ENCODE assay signal across 7 mouse cellular contexts in the genomic region with DNA sequence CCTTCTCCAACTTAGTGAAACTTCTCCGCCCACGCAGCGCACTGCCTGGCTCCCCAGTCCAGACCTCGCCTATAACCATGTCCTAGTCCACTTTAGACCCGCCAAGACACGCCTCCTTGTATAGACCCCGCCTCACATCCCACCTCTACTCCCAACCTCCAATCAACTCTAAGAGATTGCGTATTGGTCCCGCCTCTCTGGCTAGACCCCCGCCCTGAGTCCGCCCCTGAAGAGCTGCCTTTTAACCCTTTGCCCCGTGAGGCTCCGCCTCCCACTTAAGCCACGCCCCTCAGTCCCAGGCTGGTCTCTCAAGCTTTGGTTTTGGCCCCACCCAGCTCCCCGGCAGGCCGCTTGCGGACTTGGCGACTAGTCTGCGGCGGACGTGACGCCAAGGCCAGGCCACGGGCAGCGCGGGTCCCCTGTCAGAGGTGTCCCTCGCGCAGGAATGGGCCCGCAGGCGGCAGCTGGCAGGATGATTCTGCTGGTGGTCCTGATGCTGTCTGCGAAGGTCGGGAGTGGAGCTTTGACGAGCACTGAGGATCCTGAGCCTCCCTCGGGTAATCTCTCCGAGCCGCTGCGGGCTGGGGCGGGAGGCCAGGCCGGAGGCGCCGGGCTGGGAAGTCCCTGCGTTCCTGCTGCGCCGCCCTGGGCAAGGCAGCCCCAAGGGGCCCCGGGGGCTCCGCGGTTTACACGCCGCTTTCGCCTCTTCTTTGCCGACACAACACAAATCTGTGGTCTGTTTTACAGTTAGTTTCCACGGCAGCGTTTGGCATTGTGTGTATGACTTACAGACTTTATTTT. TPM values are rescaled to one million over a fixed set of nuclear protein-coding genes. Genes with fewer than 3 reads are reported as not detected.
DNase-seq lines count a peak whose midpoint lies in the region; ATAC-seq lines count a peak whose summit lies in the region.

Ifngr1 (plus strand) TSS at position 309 of the 801 bp plus-strand sequence.

- peaks cover 22% of the 10 kb centered on the region; the same call in 1 of the 2 replicates for H3K4me1 ChIP-seq in intestine, embryonic 15.5 days (replicated peaks)
- peaks cover 23% of the 10 kb centered on the region for H3K4me1 ChIP-seq in midbrain, embryonic 10.5 days

- H3K9me3 ChIP-seq in intestine, embryonic 15.5 days: no peaks in the 10 kb centered on the region
- H3K9me3 ChIP-seq in midbrain, embryonic 10.5 days (replicated peaks): no peaks in the 10 kb centered on the region

- peak within 1 kb of the TSS; percentile 68 for H3K9ac ChIP-seq in intestine, embryonic 15.5 days

- peak within 1 kb of the TSS; percentile 56 for H3K4me2 ChIP-seq in intestine, embryonic 15.5 days (replicated peaks)

- peak within 1 kb of the TSS; percentile 89 for H3K27ac ChIP-seq in intestine, embryonic 15.5 days
- H3K27ac ChIP-seq in midbrain, embryonic 10.5 days (replicated peaks): peak within 1 kb of the TSS; percentile 89

- intact Hi-C loops in gastrocnemius, postnatal 36 days (cut with DNase I): no loop called here
- intact Hi-C loops in left cerebral cortex, postnatal 25 days (cut with DNase I): loop anchor here (10.0 kb wide), 1 partner anchor 313 kb away; the partner anchor contains the start of gene Pex7

- ATAC-seq in intestine, embryonic 15.5 days: peak; percentile 99

- peak within 1 kb of the TSS; percentile 54 for H3K4me3 ChIP-seq in intestine, embryonic 15.5 days (replicated peaks)
- peak within 1 kb of the TSS; percentile 72 for H3K4me3 ChIP-seq in midbrain, embryonic 10.5 days

- H3K36me3 ChIP-seq in intestine, embryonic 15.5 days: no peaks in the 10 kb centered on the region
- no peaks in the 10 kb centered on the region for H3K36me3 ChIP-seq in midbrain, embryonic 10.5 days

- DNase-seq in adrenal gland, adult 2 months: peak; percentile 100
- peak; percentile 99 for DNase-seq in embryo, embryonic 11.5 days (ENCODE audit: low read depth, low spot score)
- DNase-seq in gastrocnemius, postnatal 36 days: peak; percentile 99 to 100
- DNase-seq in left cerebral cortex, postnatal 25 days (ENCODE audit: low spot score in 2 of 2): peak; percentile 90 to 97
- peak; percentile 99 for DNase-seq in midbrain, embryonic 10.5 days (ENCODE audit: low spot score)
- DNase-seq in right cerebral cortex, postnatal 4 days: peak; percentile 86

- WGBS in intestine, embryonic 15.5 days: under 1% methylated on average over 52 of the region's 52 CpGs
- WGBS in midbrain, embryonic 10.5 days: 1% methylated on average over 52 of the region's 52 CpGs

- no peaks in the 10 kb centered on the region for H3K27me3 ChIP-seq in intestine, embryonic 15.5 days (replicated peaks)
- H3K27me3 ChIP-seq in midbrain, embryonic 10.5 days (ENCODE audit: low read depth, poor library complexity, severe bottlenecking): peaks cover 18% of the 10 kb centered on the region

RNA-seq across cellular contexts. Expression of gene Ifngr1, which starts in this region (rescaled TPM):
- total RNA-seq in adrenal gland, adult 2 months (2021): 10 to 100 TPM; 43.6 to 62.7 TPM
- polyA plus RNA-seq in adrenal gland, adult 2 months (2012; rRNA removed): 10.1 and 10.7 TPM in 2 replicates
- 10 to 100 TPM; 25.7 to 28.1 TPM for total RNA-seq in gastrocnemius, postnatal 36 days (2021)
- 92.1 and 95.8 TPM in 2 replicates for polyA plus RNA-seq in intestine, embryonic 15.5 days (2015; fragmentation: Nextera tagmentation; extraction: Ambion mirVana)
- 10 to 100 TPM; 19.9 to 20.9 TPM for total RNA-seq in left cerebral cortex, postnatal 25 days (2021)
- polyA plus RNA-seq in midbrain, embryonic 10.5 days (2016; fragmentation: Nextera tagmentation; extraction: Ambion mirVana): 34.7 and 36.0 TPM in 2 replicates

Comparison
In these comparisons a context has a peak if more than half of its experiments do, and no peak if none do; other contexts are left out.
1. Peak in every context shown above with its lines: DNase-seq, ATAC-seq, H3K4me3 ChIP-seq and H3K27ac ChIP-seq.